Mouse (Mus musculus): ENCODE measurements at regions not wholly inside any gene's neighbourhood (a gene's known extent, or its start where the extent isn't known, plus 50 kb on each side); places are given as distances from the start of the nearest gene placed in this dataset.

GRCm38 (mm10) chr15:67037647-67038046, 536.9 kb upstream of the Lrrc6 start:
- H3K4me3 ChIP-seq (ENCODE audit: low read depth, low read length) = no peak overlapping the region

GRCm38 (mm10) chr15:67036341-67036740, 535.6 kb upstream of the Lrrc6 start:
- no peak overlapping the region for H3K27ac ChIP-seq (replicated peaks; ENCODE audit: low read depth, low read length)
- H3K4me1 ChIP-seq (ENCODE audit: control insufficient read depth, insufficient read depth, low read length) = no peaks in the 10 kb centered on the region
- WGBS = 71% methylated on average over 2 of the region's 2 CpGs
- no peak for ATAC-seq (replicated peaks; ENCODE audit: insufficient number of reproducible peaks, low FRiP score, low TSS enrichment, low read depth)
- H3K27me3 ChIP-seq (ENCODE audit: control insufficient read depth, insufficient read depth, low read length) = no peaks in the 10 kb centered on the region
- H3K9me3 ChIP-seq (replicated peaks; ENCODE audit: control insufficient read depth, low read length) = no peaks in the 10 kb centered on the region
- H3K4me2 ChIP-seq (ENCODE audit: low read depth, low read length) = no peak overlapping the region
- no peaks in the 10 kb centered on the region for H3K36me3 ChIP-seq (replicated peaks; ENCODE audit: control insufficient read depth, insufficient read depth, low read depth, low read length)
- DNase-seq (ENCODE audit: low spot score) = no peak
- H3K4me3 ChIP-seq (ENCODE audit: low read depth, low read length) = no peak overlapping the region
- H3K9ac ChIP-seq (replicated peaks; ENCODE audit: low read length) = no peak overlapping the region

More at GRCm38 (mm10) chr15:67037647-67038046, 536.9 kb upstream of the Lrrc6 start:
- no peaks in the 10 kb centered on the region for H3K36me3 ChIP-seq (replicated peaks; ENCODE audit: control insufficient read depth, insufficient read depth, low read depth, low read length)
- H3K9me3 ChIP-seq (replicated peaks; ENCODE audit: control insufficient read depth, low read length) = no peaks in the 10 kb centered on the region
- 78% methylated on average over 4 of the region's 4 CpGs for WGBS
- no peak for DNase-seq (ENCODE audit: low spot score)
- no peak overlapping the region for H3K9ac ChIP-seq (replicated peaks; ENCODE audit: low read length)
- no peak for ATAC-seq (replicated peaks; ENCODE audit: insufficient number of reproducible peaks, low FRiP score, low TSS enrichment, low read depth)
- H3K4me1 ChIP-seq (ENCODE audit: control insufficient read depth, insufficient read depth, low read length) = no peaks in the 10 kb centered on the region
- H3K4me2 ChIP-seq (ENCODE audit: low read depth, low read length) = no peak overlapping the region
- no peaks in the 10 kb centered on the region for H3K27me3 ChIP-seq (ENCODE audit: control insufficient read depth, insufficient read depth, low read length)
- no peak overlapping the region for H3K27ac ChIP-seq (replicated peaks; ENCODE audit: low read depth, low read length)

- Histone ChIP-seq H3K9ac (replicated peaks; ENCODE audit: low read length) (no peak overlapping the region), H3K4me2 (ENCODE audit: low read depth, low read length) (no peak overlapping the region), H3K4me3 (ENCODE audit: low read depth, low read length) (no peak overlapping the region), H3K27me3 (ENCODE audit: control insufficient read depth, insufficient read depth, low read length) (no peaks in the 10 kb centered on the region), H3K36me3 (replicated peaks; ENCODE audit: control insufficient read depth, insufficient read depth, low read depth, low read length) (no peaks in the 10 kb centered on the region), H3K4me1 (ENCODE audit: control insufficient read depth, insufficient read depth, low read length) (no peaks in the 10 kb centered on the region), H3K9me3 (replicated peaks; ENCODE audit: control insufficient read depth, low read length) (no peaks in the 10 kb centered on the region), H3K27ac (replicated peaks; ENCODE audit: low read depth, low read length) (no peak overlapping the region)
- DNase-seq (ENCODE audit: low spot score) (no peak), ATAC-seq (replicated peaks; ENCODE audit: insufficient number of reproducible peaks, low FRiP score, low TSS enrichment, low read depth) (no peak)
- WGBS = 80% methylated on average over 2 of the region's 2 CpGs
These were observed 533.2 kb upstream of the Lrrc6 start for GRCm38 (mm10) chr15:67033936-67034335.

- no peak for ATAC-seq (replicated peaks; ENCODE audit: insufficient number of reproducible peaks, low FRiP score, low TSS enrichment, low read depth)
- Histone ChIP-seq H3K4me1 (ENCODE audit: control insufficient read depth, insufficient read depth, low read length) (no peaks in the 10 kb centered on the region), H3K27ac (replicated peaks; ENCODE audit: low read depth, low read length) (no peak overlapping the region), H3K27me3 (ENCODE audit: control insufficient read depth, insufficient read depth, low read length) (no peaks in the 10 kb centered on the region), H3K36me3 (replicated peaks; ENCODE audit: control insufficient read depth, insufficient read depth, low read depth, low read length) (no peaks in the 10 kb centered on the region), H3K9ac (replicated peaks; ENCODE audit: low read length) (no peak overlapping the region), H3K9me3 (replicated peaks; ENCODE audit: control insufficient read depth, low read length) (no peaks in the 10 kb centered on the region), H3K4me2 (ENCODE audit: low read depth, low read length) (no peak overlapping the region), H3K4me3 (ENCODE audit: low read depth, low read length) (no peak overlapping the region)
- no peak for DNase-seq (ENCODE audit: low spot score)
- 92% methylated on average over 11 of the region's 11 CpGs for WGBS
These were observed 531.3 kb upstream of the Lrrc6 start for GRCm38 (mm10) chr15:67031866-67032526.

GRCm38 (mm10) chr15:67030975-67031374, 530.3 kb upstream of the Lrrc6 start:
- H3K9ac ChIP-seq (replicated peaks; ENCODE audit: low read length) = no peak overlapping the region
- no peaks in the 10 kb centered on the region for H3K36me3 ChIP-seq (replicated peaks; ENCODE audit: control insufficient read depth, insufficient read depth, low read depth, low read length)
- H3K4me1 ChIP-seq (ENCODE audit: control insufficient read depth, insufficient read depth, low read length) = no peaks in the 10 kb centered on the region
- no peaks in the 10 kb centered on the region for H3K9me3 ChIP-seq (replicated peaks; ENCODE audit: control insufficient read depth, low read length)
- DNase-seq (ENCODE audit: low spot score) (no peak), ATAC-seq (replicated peaks; ENCODE audit: insufficient number of reproducible peaks, low FRiP score, low TSS enrichment, low read depth) (no peak)
- no peak overlapping the region for H3K27ac ChIP-seq (replicated peaks; ENCODE audit: low read depth, low read length)
- no peak overlapping the region for H3K4me2 ChIP-seq (ENCODE audit: low read depth, low read length)
- 94% methylated on average over 1 of the region's 1 CpGs for WGBS
- H3K4me3 ChIP-seq (ENCODE audit: low read depth, low read length) = no peak overlapping the region
- no peaks in the 10 kb centered on the region for H3K27me3 ChIP-seq (ENCODE audit: control insufficient read depth, insufficient read depth, low read length)

GRCm38 (mm10) chr15:67028161-67028560, 527.5 kb upstream of the Lrrc6 start:
- no peak overlapping the region for H3K4me2 ChIP-seq (ENCODE audit: low read depth, low read length)
- no peaks in the 10 kb centered on the region for H3K4me1 ChIP-seq (ENCODE audit: control insufficient read depth, insufficient read depth, low read length)
- H3K4me3 ChIP-seq (ENCODE audit: low read depth, low read length) = no peak overlapping the region
- H3K9ac ChIP-seq (replicated peaks; ENCODE audit: low read length) = no peak overlapping the region
- no peaks in the 10 kb centered on the region for H3K27me3 ChIP-seq (ENCODE audit: control insufficient read depth, insufficient read depth, low read length)
- no peaks in the 10 kb centered on the region for H3K36me3 ChIP-seq (replicated peaks; ENCODE audit: control insufficient read depth, insufficient read depth, low read depth, low read length)
- H3K27ac ChIP-seq (replicated peaks; ENCODE audit: low read depth, low read length) = no peak overlapping the region
- DNase-seq (ENCODE audit: low spot score) (no peak), ATAC-seq (replicated peaks; ENCODE audit: insufficient number of reproducible peaks, low FRiP score, low TSS enrichment, low read depth) (no peak)
- H3K9me3 ChIP-seq (replicated peaks; ENCODE audit: control insufficient read depth, low read length) = no peaks in the 10 kb centered on the region
- WGBS = 84% methylated on average over 1 of the region's 1 CpGs

GRCm38 (mm10) chr15:67027751-67028150, 527.0 kb upstream of the Lrrc6 start:
- ATAC-seq (replicated peaks; ENCODE audit: insufficient number of reproducible peaks, low FRiP score, low TSS enrichment, low read depth) = no peak
- Histone ChIP-seq H3K27me3 (ENCODE audit: control insufficient read depth, insufficient read depth, low read length) (no peaks in the 10 kb centered on the region), H3K9ac (replicated peaks; ENCODE audit: low read length) (no peak overlapping the region), H3K4me3 (ENCODE audit: low read depth, low read length) (no peak overlapping the region), H3K9me3 (replicated peaks; ENCODE audit: control insufficient read depth, low read length) (no peaks in the 10 kb centered on the region), H3K4me2 (ENCODE audit: low read depth, low read length) (no peak overlapping the region), H3K36me3 (replicated peaks; ENCODE audit: control insufficient read depth, insufficient read depth, low read depth, low read length) (no peaks in the 10 kb centered on the region), H3K27ac (replicated peaks; ENCODE audit: low read depth, low read length) (no peak overlapping the region), H3K4me1 (ENCODE audit: control insufficient read depth, insufficient read depth, low read length) (no peaks in the 10 kb centered on the region)
- 83% methylated on average over 2 of the region's 2 CpGs for WGBS
- DNase-seq (ENCODE audit: low spot score) = no peak

GRCm38 (mm10) chr15:67025746-67026145, 525.0 kb upstream of the Lrrc6 start:
- no peak overlapping the region for H3K9ac ChIP-seq (replicated peaks; ENCODE audit: low read length)
- no peaks in the 10 kb centered on the region for H3K36me3 ChIP-seq (replicated peaks; ENCODE audit: control insufficient read depth, insufficient read depth, low read depth, low read length)
- no peaks in the 10 kb centered on the region for H3K4me1 ChIP-seq (ENCODE audit: control insufficient read depth, insufficient read depth, low read length)
- 91% methylated on average over 4 of the region's 4 CpGs for WGBS
- no peak overlapping the region for H3K4me2 ChIP-seq (ENCODE audit: low read depth, low read length)
- no peak overlapping the region for H3K4me3 ChIP-seq (ENCODE audit: low read depth, low read length)
- no peaks in the 10 kb centered on the region for H3K9me3 ChIP-seq (replicated peaks; ENCODE audit: control insufficient read depth, low read length)
- no peak overlapping the region for H3K27ac ChIP-seq (replicated peaks; ENCODE audit: low read depth, low read length)
- H3K27me3 ChIP-seq (ENCODE audit: control insufficient read depth, insufficient read depth, low read length) = no peaks in the 10 kb centered on the region
- ATAC-seq (replicated peaks; ENCODE audit: insufficient number of reproducible peaks, low FRiP score, low TSS enrichment, low read depth) (no peak), DNase-seq (ENCODE audit: low spot score) (no peak)
